Mouse (Mus musculus) gonadal fat pad, adult 2 months (tissue): Measurements from ENCODE around the gene Prpsap1. TPM values are rescaled to one million over a fixed set of nuclear protein-coding genes. Genes with fewer than 3 reads are reported as not detected.
"Not testable (repeated sequence)": the region's sequence is repeated elsewhere in the genome, so short reads cannot be mapped to it uniquely, and the experiment has no call there.

ENCODE experiments used
- DNase-seq: peaks from one replicate; pipeline ENCODE4 v3.0.0-alpha.2; 2012; ENCODE audit warnings: low read depth
- polyA plus RNA-seq: library from polyadenylated mRNA; depleted of rRNA; stranded (reverse); fragments of >200 nt; gene quantifications from 2 replicates; pipeline ENCODE4 v1.2.3, GENCODE M21; 2012

Gene Prpsap1
- polyA plus RNA-seq, 1 experiment: 64.2 TPM

DNA sequence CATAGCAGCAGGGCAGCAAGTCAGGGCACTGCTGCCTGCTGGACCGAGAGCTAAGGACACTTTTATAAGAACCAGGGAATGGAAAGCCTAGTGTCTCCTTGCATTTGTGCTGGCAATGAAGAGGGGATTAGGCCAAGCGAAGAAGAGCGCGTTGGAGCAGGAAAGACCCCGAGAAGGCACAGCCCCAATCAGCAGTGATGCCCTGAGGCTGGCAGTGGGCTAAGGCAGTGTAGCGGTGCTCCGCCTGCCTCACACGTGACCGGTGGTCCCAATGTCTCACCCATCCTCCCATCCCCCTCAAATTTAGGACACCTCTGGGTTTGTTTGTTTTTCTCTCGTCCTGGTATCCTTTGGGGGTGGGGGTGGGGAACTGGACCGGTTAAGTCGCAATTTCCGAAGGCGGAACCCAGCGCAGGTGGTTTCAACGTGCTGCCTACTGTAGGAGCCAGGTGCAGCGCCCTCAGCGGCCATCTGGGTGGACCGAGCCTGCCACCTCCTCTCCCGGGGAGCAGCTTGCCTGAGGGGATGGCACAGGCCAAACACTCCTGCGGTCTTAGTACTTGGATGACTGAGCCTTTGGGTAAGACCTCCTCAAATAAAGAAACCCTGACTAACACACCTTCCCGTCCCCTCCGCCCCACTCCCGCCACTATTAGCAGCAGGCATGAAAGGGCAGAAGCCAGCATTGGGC, 21.5 kb upstream of the Prpsap1 start:
- DNase-seq: no peak

DNA sequence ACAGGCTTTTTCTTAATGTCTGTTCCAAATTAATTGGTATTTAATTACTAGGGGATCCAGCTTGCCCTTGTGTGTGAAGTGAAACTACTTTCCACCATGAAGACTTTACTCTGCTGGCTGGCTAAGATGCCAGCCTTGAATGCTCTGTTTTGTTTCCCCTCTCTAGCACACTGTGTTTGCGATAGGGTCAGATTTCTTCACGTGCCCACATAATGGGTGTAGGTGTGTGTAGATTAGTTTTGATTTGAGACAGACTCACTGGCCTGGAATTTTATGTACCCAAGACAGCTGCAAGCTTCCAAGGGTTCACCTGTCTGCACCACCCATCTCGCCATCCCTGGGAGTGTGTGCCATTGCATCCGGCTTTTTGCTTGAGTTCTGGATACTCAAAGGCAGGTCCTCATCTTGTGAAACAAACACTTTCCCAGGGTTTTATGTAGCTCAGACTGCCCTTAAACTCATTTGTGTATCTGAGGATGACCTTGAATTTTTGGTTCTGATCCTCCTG, 19.6 kb upstream of the Prpsap1 start:
- no peak for DNase-seq

DNA sequence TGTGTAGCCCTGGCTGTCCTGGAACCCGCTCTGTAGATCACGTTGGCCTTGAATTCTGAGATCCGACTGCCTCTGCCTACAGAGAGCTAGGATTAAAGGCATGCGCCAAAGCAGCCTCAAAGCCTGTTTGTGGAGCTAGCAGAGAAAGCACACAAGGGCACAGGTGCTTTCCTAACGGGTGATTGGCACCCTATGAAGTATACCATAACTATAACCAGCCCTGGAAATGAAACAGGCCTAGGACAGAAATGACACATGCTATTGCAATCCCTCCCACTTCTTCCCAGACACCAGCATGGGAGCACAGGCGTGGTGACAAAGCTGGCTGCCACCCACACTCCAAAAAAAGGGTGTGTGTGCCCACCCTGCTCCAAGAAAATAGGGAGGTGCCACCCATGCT, 19.0 kb upstream of the Prpsap1 start:
- no peak for DNase-seq

DNA sequence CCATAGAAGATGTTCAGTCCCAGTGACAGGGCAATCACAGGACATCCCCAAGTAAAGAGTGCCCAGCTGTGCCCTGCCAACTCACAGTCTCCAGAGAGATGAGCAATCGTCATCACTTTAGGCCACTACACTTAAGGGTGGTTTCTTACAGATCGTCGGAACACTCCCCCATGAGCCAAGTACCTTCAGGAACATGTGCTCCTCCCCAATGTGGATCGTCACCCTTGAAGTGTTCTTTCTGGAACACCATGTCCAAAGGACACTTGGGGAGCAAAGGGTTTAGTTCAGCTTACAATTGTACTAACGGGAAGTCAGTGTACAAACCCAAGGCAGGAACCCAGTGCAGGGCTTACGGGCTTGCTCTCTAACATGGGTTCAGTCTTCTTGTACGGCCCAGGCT, 18.2 kb upstream of the Prpsap1 start:
- DNase-seq: no peak

DNA sequence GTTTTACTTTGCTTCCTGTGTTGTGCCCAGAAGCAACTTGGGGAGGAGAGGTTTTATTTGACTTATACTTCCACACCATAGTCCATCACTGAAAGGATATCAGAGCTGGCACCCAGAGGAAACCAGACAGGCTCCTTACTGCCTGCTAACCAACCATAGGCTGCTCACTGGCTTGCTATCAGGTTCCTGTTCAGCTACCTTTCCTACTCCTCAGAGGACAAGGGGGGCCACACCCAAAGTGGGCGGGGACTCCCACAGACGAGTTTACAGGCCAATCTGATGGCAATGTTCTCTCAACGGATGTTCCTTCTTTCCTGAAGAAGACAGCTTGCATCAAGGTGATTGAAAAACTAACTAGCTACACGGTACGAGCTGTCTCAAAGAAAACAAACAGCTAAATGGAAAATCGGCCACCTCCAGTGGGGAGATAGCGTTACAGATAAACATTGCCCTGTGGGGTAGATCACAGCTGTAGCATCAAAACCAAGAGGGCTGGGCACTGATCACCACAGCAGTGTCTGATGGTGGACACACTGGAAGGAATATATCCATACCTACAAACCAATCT, 17.4 kb upstream of the Prpsap1 start:
- no peak for DNase-seq

DNA sequence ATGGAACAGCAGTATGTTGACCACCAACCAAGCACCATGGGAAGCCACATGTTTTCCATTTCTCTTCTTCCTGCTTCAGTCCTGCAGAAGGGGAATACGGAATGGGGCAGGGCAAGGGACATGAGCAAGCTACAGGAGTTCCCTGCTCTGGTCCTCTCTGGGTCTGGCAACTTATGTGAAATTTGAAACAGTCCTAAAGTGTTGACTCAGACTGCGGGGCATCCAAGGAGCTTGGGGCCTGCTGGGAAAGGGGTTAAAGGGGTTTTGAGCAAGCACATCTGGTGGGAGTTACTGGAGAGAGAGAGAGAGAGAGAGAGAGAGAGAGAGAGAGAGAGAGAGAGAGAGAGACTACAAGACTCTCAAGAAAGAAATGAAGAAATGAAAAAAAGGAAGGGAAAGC, 14.7 kb upstream of the Prpsap1 start:
- DNase-seq: no peak

DNA sequence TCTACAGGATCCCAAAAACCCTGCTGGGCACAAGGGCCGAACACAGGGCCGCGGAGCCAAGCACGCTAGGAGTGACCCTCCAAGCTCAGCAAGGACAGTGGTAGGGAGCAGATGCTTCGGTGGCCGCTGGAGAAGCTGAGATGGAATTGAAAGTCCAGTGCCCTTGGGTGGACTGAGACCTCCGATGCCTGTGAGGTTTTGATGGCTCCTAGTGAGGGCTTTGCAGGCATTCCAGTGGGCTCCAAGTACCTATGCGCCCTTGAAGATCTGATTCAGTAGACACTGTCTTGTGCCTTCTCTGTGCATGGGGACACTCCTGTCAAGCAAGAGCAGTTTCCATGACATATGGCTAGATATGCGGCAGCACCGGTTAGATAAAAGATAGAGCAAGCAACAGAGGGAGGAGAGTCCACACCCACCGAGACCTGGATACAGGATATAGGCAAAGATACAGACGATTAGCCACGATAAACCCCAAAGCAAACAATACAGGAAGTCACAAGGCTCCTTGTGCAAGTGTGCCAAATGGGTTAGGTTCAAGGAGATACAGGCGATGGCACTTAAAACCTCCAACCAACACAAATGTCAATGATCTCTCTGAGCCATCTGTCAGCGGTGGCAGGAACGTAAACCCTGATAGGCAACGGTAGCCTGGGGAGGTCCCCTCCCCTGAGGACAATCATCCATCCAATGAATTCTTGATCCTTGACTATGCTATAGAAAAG, 12.3 kb upstream of the Prpsap1 start:
- DNase-seq: no peak

DNA sequence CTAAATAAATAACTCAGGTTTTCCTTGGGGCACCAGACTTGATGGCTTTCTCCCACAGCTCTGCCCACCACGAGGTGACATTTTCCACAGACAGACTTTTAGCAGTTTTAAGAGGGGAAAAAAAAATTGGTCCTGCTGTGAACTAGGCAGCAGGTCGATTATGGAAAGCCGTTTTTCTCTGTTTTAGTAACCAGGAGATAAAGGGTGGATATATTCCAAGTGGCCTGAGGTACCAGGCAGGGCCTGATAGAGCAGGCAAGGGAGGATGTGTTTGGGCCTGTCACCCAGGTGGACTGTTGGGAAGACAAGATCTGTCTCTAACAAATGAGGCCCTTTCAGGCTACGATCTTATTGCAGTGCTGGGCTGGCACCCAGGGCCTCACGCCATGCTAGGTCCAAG, 11.6 kb upstream of the Prpsap1 start:
- DNase-seq: no peak

DNA sequence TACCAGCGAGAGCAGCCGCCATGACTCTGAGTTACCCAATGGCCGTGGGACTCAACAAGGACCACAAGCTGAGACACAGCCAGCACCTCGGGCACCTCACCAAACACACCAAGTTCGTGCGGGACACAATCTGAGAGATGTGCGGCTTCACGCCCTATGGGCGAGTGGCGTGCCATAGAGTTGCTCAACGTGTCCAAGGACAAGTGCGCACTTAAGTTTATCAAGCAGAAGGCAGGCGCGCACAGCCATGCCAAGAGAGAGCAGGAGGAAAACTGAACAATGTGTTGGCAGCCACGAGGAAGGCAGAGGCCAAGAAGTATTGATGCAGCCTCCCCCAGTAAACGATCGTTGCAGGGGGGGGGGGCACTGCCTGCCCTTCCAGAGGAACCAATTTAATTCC, 10.5 kb upstream of the Prpsap1 start:
- no peak for DNase-seq

DNA sequence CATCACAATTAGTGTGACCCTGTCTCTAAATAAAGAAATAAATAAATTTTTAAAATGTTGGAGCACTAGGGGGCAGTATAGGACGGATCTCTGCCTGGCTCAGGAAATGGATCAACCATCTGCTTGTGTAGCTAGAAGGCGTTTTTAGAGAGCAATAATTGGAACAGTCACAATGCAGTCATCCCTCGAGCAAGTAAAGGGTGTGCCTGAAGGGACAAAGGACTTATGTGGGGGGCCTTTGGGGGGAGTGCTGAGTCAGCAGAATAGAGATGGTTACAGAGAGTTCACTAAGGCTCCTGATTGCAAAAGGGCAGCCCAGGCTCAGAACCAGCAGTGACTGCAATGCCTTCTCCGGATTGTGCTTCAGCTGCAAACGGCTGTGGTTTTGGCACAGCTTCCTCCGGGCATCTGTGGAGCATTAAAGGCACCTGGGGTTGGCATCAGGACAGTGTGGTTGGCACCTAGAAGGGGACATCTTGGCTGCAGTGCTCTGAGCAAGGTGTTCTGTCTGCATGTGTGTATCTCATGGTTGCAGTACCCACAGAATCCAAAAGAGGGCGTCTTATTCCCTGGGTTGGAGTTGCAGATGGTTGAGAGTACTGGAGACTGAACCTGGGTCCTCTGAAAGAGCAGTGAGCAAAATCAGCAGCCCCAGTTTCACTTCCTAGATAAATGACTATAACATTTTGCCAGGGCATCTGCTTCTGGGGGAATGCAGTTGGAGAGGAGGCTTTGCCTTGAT, 7.2 kb upstream of the Prpsap1 start:
- no peak for DNase-seq

DNA sequence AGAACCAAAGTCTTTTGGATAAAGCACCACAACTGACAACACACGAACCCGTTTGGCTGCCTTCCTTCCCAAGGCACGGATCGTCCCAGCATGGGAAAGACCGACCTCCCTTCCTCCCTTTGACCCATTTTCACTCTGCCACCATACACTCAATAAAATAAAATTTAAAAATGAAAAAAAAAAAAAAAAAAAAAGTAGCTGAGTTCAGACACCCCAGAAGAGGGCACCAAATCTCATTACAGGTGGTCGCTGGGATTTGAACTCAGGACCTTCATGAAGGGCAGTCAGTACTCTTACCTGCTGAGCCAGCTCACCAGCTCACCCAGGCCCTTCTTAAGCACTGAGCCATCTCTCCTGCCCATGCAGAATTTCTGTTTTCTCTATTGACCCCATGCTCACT, 5.0 kb upstream of the Prpsap1 start:
- DNase-seq: no peak

DNA sequence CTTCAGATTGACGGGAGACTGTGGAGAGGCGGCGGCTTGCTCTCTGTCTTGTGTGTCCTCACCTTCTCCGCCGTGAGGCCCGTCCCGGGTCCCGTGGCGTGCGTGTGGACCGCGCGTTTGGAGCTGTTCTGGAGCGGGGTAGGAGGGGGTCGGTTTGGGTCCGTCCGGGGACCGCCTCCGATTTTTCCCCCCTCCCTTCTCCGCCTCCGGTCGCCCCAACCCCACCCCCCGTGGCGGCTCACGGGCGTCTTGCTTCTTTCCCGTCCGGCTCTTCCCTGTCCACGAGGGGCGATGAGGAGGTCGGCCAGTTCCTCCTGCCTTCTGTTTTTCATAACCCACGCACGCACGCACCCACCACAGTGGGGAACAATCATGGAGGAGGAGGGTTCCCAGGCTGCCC, 4.6 kb upstream of the Prpsap1 start:
- no peak for DNase-seq

DNA sequence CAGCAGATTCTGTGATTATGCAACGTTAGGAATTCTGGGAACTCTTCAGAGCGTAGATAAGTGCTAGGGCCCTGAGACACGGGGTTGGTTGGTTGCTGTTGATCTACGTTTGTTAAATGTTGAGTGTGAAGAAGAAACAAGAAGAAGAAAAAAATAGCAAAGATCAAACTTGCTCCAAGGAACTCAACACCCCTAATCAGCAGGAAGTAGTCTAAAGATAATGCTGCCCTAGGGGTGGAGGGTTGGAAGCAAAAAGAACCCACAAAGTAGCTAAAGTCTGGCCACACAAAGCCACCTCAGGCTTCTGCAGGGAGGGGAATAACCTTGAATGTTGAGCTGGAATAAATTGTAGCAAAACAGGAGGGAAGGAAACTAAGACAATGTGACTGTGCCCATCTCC, 3.3 kb upstream of the Prpsap1 start:
- no peak for DNase-seq

DNA sequence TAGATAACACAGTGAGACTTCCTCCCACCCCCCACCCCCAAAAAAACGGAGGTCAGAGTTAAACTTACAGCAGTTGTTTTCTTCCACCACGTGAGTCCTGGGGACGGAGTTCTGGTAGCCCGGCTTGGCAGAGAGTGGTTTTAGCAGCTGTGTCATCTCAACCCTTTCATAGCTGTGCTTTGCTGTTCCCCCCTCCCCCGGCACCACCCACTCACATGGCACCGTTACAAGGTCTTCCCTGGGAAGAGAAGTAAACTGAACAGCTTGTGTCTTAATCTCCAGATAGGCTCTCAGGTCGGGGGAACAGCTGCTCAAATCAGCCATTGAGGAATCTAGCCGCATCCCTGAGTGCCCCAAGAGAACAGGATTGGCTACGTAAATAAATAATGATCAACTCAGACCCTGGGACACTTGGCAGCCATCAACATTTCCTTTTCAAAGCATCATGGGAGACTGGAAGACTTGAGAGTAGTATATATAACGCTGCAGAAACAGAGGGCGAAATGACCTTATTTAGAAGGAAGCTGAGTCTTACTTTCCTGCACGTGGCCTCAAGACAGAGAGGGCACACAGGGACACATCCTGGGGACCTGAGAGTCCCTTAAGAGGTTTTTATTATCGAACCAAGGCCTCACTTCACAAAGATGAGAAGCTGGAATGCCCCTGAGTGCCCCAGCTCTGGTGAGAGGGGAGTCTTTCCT, 622 bp upstream of the Prpsap1 start:
- no peak for DNase-seq

DNA sequence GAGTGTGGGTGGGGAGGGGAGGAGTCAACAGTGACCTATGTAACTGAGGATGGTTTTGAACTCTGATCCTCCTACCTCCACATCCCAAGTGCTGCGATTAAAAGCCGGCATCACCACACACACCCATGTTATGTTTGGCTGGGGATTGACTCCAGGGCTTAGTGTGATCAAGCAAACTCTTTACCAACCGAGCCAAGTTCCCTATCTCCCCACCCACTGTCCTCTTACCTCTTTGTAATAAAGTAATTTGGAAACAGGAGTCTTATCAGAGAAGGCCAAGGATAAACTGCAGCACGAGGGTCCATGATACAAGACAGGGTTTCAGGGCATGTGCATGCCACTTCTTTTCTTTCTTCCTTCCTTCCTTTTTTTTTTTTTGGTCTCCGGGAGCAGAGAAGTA, 811 bp downstream of the Prpsap1 start:
- DNase-seq: no peak

DNA sequence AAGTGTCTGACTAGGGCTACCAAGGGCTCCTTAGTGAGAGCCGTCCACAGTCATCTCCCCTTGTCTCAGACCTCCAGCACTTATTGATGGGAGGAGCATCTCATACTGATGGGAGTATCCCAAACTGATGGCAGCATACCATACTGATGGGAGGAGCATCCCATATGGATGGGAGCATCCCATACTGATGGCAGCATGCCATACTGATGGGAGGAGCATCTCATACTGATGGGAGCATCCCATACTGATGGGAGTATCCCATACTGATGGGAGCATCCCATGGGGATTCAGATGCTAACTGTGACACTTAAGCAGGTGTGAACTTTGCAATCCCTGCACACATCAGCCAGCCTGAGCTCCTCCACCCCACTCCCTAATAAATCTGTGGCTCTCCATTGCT, 1.5 kb downstream of the Prpsap1 start:
- not testable (repeated sequence) for DNase-seq

DNA sequence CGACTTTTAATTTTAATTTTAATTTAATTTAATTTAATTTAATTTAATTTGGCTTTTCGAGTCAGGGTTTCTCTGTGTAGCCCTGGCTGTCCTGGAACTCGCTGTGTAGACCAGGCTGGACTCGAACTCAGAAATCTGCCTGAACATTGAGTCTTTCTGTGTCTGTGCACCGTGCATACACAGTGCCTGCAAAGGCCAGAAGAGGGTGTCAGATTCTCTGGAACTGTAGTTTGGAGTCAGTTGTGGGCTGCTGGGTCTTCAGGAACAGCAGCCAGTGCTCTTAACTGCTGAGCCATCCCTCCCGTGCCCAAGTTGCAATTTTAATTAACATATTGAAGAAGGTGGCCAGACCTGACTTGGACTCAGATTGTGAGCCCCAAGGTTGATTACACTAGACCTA, 2.7 kb downstream of the Prpsap1 start:
- DNase-seq: no peak

DNA sequence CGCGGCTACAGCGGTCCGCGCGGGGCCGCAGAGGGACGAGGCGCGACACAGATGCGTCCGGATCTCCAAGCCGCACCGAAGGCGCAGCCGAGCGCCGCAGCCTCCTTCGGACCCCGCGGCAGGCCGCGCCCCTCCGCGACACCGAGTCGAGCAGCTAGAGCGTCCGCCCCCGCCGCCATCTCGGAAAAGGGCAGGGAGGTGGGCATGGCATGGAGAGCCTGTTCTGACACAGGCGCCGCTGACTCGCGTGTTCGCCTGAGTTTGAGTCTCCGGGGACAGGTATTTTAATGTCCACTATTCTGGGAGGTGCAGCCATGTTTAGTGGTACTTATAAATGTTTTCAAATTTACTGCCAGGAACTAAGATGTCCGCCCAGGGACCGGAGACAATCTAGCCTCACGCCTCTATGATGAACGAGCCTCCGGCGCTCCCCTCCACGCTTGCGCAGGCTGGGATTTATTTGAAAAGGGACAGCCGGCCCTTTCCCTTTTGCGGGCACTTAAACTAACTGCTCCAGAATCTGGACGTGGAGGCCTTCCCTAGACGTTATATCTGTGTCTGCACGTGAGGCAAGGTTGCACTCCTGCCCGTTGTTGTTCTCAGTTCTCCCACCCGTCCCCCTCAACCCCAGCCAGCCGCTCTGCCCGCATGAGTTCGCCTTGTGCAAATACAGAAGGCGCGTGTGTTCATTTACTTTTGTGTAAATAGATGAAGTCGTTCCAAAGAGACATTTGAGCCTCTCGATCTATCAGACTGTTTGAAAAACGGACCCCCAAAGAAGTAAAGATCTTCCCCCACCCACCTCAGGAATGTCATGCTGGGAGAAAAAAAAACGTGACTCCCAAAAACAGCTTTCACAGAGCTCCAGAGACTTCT, 3.5 kb downstream of the Prpsap1 start:
- no peak for DNase-seq

DNA sequence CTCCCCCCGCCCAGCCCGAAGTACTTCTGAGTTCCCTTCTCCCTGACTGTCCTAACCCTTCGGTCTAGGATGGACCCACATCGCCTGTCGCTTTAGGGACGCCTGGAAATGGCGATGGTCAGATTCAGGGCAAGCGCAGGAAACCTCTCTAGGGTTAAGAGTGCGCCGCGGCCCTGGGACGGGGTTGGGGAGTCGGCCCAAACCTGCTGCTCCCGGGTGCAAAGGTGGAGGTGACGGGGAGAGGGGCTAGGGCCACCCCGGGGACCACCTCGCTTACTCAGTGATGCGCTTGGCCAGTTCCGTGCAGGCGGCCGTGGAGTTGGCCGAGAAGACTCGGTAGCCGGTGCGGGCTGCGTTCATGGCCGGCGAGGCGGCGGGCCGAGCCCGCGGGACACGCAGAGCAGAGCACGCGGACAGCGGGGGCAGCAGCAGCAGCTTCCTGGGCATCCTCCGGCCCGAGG, 4.2 kb downstream of the Prpsap1 start:
- no peak for DNase-seq

DNA sequence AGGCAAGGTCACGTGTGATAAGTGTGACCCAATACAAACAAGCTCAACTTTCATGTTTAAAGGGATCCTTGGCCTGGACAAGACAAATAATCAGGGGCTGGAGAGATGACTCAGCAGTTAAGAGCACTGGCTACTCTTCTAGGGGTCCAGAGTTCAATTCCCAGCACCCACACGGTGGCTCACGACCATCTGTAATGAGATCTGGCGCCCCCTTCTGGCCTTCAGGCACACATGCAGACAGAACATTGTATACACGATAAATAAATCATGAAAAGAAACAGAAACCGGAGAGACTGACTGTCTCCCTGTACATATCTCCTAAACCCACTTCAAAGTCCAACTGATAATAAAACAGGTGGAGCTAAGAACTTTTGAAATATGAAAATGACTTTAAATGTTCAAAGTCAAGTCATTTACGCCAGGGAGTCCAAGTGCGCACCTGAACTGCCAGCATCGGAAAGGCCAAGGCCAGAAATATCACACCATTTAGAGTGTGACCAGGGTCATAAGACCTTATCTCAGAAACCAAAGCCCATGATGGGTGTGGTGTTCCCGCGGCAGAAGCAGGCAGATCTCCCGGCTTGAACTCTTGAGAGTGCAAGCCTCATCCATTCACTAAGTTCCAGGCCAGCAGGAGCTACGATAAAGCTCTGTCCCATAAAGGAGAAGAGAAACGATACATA, 5.2 kb downstream of the Prpsap1 start:
- no peak for DNase-seq
